Mouse (Mus musculus): ENCODE results near the gene Arl5b. TPM values are rescaled to one million over a fixed set of nuclear protein-coding genes. Genes with fewer than 3 reads are reported as not detected.

The Arl5b gene
- total and polyA plus RNA-seq, 3 experiments, result 4.3 to 23.8 (median 20.9) TPM

- no peak for TF ChIP-seq POLR2AphosphoS5 (IDR thresholded peaks at IDR 0.05; ENCODE audit: insufficient replicate concordance, low read depth, low read length)
- TF ChIP-seq GATA2 (IDR thresholded peaks at IDR 0.05; ENCODE audit: borderline replicate concordance, low read depth, low read length), result no peak
- TF ChIP-seq CTCF (IDR thresholded peaks at IDR 0.05; ENCODE audit: low read depth, low read length), result 0 out of 2 replicates have a peak, but pooled peaks have one; percentile 16
- H3K36me3 ChIP-seq (replicated peaks), result peaks cover 61% of the 10 kb centered on the region
- no peaks in the 10 kb centered on the region for H3K27me3 ChIP-seq (ENCODE audit: insufficient read depth, low read length)
- no peak for DNase-seq (ENCODE audit: low spot score)
- no peak for ATAC-seq (ENCODE audit: extremely low read depth, insufficient number of reproducible peaks, low FRiP score, poor library complexity, severe bottlenecking)
- H3K4me1 ChIP-seq (ENCODE audit: insufficient read depth, low read depth, low read length), result 0 out of 2 replicates have a peak, but pooled peaks cover 2% of the 10 kb centered on the region
- H3K4me3 ChIP-seq (ENCODE audit: low read depth, low read length), result no peak overlapping the region
- no peaks in the 10 kb centered on the region for H3K9me3 ChIP-seq (replicated peaks)
These were observed 8.9 kb upstream of the Arl5b start for GRCm38 (mm10) chr2:15040326-15040725.

DNA sequence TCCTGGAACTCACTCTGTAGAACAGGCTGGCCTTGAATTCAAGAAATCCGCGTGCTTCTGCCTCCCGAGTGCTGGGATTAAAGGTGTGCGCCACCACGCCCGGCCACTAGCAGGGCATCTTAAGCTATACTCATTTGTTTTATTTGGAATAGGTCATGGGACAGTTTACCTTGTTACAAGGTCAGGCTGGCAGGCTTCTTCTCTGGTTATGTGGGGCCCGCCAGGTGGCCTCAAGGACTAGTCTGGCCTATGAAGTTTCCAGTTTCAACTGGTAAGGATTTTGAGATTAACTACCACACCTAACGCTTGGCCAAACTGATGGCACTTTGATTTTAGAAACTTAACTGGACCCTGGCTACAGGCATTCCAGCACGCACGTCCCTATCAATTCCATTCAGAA, 5.3 kb downstream of the Arl5b start:
- Histone ChIP-seq H3K4me3 (ENCODE audit: low read depth, low read length) (peak overlapping the region; percentile 79), H3K4me1 (ENCODE audit: insufficient read depth, low read depth, low read length) (peaks cover 31% of the 10 kb centered on the region), H3K36me3 (replicated peaks) (peaks cover 4% of the 10 kb centered on the region), H3K9me3 (replicated peaks) (no peaks in the 10 kb centered on the region), H3K27me3 (ENCODE audit: insufficient read depth, low read length) (no peaks in the 10 kb centered on the region)
- ATAC-seq (ENCODE audit: extremely low read depth, insufficient number of reproducible peaks, low FRiP score, poor library complexity, severe bottlenecking) (no peak), DNase-seq (ENCODE audit: low spot score) (peak; percentile 4)
- TF ChIP-seq TAL1 (conservative IDR thresholded peaks at IDR 0.05; ENCODE audit: low read depth, low read length) (no peak), CTCF (IDR thresholded peaks at IDR 0.05; ENCODE audit: low read depth, low read length) (no peak), GATA2 (IDR thresholded peaks at IDR 0.05; ENCODE audit: borderline replicate concordance, low read depth, low read length) (no peak), GATA1 (IDR thresholded peaks at IDR 0.05; ENCODE audit: borderline replicate concordance, low read length) (no peak), POLR2AphosphoS5 (IDR thresholded peaks at IDR 0.05; ENCODE audit: insufficient replicate concordance, low read depth, low read length) (no peak)

DNA sequence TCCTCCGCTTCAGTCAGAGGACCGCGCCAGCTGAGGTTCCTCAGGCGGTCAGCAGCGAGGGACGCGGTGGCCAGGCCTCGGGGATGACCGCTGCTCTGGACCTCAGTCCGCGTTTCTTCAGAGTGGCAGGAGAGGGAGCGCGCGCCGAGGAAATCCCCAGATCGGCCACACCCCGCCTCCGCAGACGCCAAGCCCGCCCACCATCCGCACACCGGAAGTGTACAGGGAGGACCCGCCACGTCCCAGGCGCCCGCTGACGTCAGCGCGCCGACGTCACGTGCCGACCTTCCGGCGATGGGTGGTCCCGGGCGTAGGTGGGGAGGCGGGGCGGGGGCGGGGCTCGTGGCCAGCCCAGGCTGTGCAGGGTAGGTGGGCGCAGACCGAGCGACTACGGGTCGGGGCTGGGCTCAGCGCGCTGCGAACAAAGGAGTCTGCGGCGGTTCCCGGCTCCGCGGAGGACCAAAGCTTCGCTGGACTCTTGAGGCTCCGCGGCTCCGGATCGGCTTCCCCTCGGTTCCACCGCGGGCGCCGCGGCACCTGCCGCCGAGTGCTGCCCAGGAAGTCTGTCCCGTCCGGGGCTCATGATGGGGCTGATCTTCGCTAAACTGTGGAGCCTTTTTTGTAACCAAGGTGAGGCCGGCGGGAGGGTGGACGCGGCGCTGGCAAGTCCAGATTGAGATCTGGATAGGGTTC, 5.9 kb downstream of the Arl5b start, which contains the start of gene Nsun6:
TSS of gene Nsun6 (minus strand) at position 125 of the 693 bp plus-strand sequence.
- TF ChIP-seq GATA2 (IDR thresholded peaks at IDR 0.05; ENCODE audit: borderline replicate concordance, low read depth, low read length) (no peak), POLR2AphosphoS5 (IDR thresholded peaks at IDR 0.05; ENCODE audit: insufficient replicate concordance, low read depth, low read length) (no peak), TAL1 (conservative IDR thresholded peaks at IDR 0.05; ENCODE audit: low read depth, low read length) (no peak), GATA1 (IDR thresholded peaks at IDR 0.05; ENCODE audit: borderline replicate concordance, low read length) (no peak), CTCF (IDR thresholded peaks at IDR 0.05; ENCODE audit: low read depth, low read length) (no peak)

GRCm38 (mm10) chr2:15055741-15056151, 6.6 kb downstream of the Arl5b start:
- Histone ChIP-seq H3K4me3 (ENCODE audit: low read depth, low read length) (peak overlapping the region; percentile 79), H3K4me1 (ENCODE audit: insufficient read depth, low read depth, low read length) (peaks cover 19% of the 10 kb centered on the region), H3K27me3 (ENCODE audit: insufficient read depth, low read length) (no peaks in the 10 kb centered on the region), H3K9me3 (replicated peaks) (no peaks in the 10 kb centered on the region), H3K36me3 (replicated peaks) (peaks cover 4% of the 10 kb centered on the region)
- no peak for DNase-seq (ENCODE audit: low spot score)
- no peak for ATAC-seq (ENCODE audit: extremely low read depth, insufficient number of reproducible peaks, low FRiP score, poor library complexity, severe bottlenecking)
- TF ChIP-seq POLR2AphosphoS5 (IDR thresholded peaks at IDR 0.05; ENCODE audit: insufficient replicate concordance, low read depth, low read length), result no peak
- TF ChIP-seq CTCF (IDR thresholded peaks at IDR 0.05; ENCODE audit: low read depth, low read length), result no peak
- no peak for TF ChIP-seq GATA1 (IDR thresholded peaks at IDR 0.05; ENCODE audit: borderline replicate concordance, low read length)
- no peak for TF ChIP-seq GATA2 (IDR thresholded peaks at IDR 0.05; ENCODE audit: borderline replicate concordance, low read depth, low read length)
- no peak for TF ChIP-seq TAL1 (conservative IDR thresholded peaks at IDR 0.05; ENCODE audit: low read depth, low read length)

More for the DNA sequence above, 5.9 kb downstream of the Arl5b start, which contains the start of gene Nsun6:
- DNase-seq (ENCODE audit: low spot score) (peak; percentile 90), ATAC-seq (ENCODE audit: extremely low read depth, insufficient number of reproducible peaks, low FRiP score, poor library complexity, severe bottlenecking) (peak; percentile 97)
- peak within 1 kb of the TSS; percentile 79 for H3K4me3 ChIP-seq (ENCODE audit: low read depth, low read length)
- H3K9me3 ChIP-seq (replicated peaks), result no peaks in the 10 kb centered on the region
- H3K36me3 ChIP-seq (replicated peaks), result peaks cover 4% of the 10 kb centered on the region
- no peaks in the 10 kb centered on the region for H3K27me3 ChIP-seq (ENCODE audit: insufficient read depth, low read length)
- H3K4me1 ChIP-seq (ENCODE audit: insufficient read depth, low read depth, low read length), result peaks cover 25% of the 10 kb centered on the region

DNA sequence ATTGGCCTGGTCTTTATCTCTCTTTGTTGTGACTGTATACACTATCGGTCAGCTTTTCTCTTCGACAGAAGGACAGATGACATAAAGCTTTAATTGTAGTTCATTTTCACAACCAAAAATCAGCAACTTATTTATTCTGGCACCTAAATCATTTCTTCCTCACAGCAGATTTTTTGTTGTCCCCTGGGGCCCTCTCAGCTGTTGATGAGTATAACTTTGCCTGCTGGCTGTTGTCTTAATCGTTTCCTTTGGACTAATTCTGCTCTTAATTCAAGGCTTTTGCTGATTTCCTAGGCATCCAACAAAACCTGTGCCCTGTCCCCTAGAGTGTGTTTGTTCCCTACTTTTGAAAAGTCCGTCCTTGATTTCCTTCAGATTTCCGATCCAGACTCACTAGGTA, 9.0 kb downstream of the Arl5b start:
- no peak for DNase-seq (ENCODE audit: low spot score)
- H3K27me3 ChIP-seq (ENCODE audit: insufficient read depth, low read length), result no peaks in the 10 kb centered on the region
- peaks cover 9% of the 10 kb centered on the region for H3K36me3 ChIP-seq (replicated peaks)
- TF ChIP-seq TAL1 (conservative IDR thresholded peaks at IDR 0.05; ENCODE audit: low read depth, low read length), result no peak
- TF ChIP-seq POLR2AphosphoS5 (IDR thresholded peaks at IDR 0.05; ENCODE audit: insufficient replicate concordance, low read depth, low read length), result no peak
- TF ChIP-seq CTCF (IDR thresholded peaks at IDR 0.05; ENCODE audit: low read depth, low read length), result no peak
- ATAC-seq (ENCODE audit: extremely low read depth, insufficient number of reproducible peaks, low FRiP score, poor library complexity, severe bottlenecking), result no peak
- H3K9me3 ChIP-seq (replicated peaks), result no peaks in the 10 kb centered on the region
- no peak overlapping the region for H3K4me3 ChIP-seq (ENCODE audit: low read depth, low read length)
- peaks cover 19% of the 10 kb centered on the region for H3K4me1 ChIP-seq (ENCODE audit: insufficient read depth, low read depth, low read length)

DNA sequence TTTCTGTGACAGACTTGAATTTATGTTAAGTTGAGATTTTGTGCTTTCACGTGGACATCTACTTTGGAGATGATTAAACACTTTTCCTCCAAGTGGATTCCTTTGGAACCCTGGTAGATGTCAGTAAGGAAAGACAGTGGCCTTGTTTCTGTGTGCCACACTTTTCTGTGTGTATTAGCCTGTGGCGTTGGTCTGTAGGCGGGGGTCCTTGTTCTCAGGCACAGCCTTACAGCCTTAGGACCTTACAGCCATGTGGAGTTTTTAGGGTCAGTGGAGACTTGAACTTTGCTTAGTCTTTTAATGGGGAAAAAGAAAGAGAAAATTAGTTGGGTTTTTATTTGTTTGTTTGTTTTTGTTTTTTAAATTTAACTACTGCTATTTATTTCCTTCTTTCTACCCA, 11.7 kb downstream of the Arl5b start:
- TF ChIP-seq CTCF (IDR thresholded peaks at IDR 0.05; ENCODE audit: low read depth, low read length) (no peak), TAL1 (conservative IDR thresholded peaks at IDR 0.05; ENCODE audit: low read depth, low read length) (no peak), GATA1 (IDR thresholded peaks at IDR 0.05; ENCODE audit: borderline replicate concordance, low read length) (no peak), GATA2 (IDR thresholded peaks at IDR 0.05; ENCODE audit: borderline replicate concordance, low read depth, low read length) (no peak)
- DNase-seq (ENCODE audit: low spot score), result no peak

More for the DNA sequence above, 11.7 kb downstream of the Arl5b start:
- no peak for ATAC-seq (ENCODE audit: extremely low read depth, insufficient number of reproducible peaks, low FRiP score, poor library complexity, severe bottlenecking)
- Histone ChIP-seq H3K36me3 (replicated peaks) (peaks cover 12% of the 10 kb centered on the region), H3K27me3 (ENCODE audit: insufficient read depth, low read length) (no peaks in the 10 kb centered on the region), H3K4me3 (ENCODE audit: low read depth, low read length) (no peak overlapping the region), H3K9me3 (replicated peaks) (no peaks in the 10 kb centered on the region), H3K4me1 (ENCODE audit: insufficient read depth, low read depth, low read length) (peaks cover 11% of the 10 kb centered on the region; the same call in 1 of the 2 replicates)
